Mouse (Mus musculus) adrenal gland, adult 10 weeks (tissue): ENCODE data around the gene Esrrg. TPM values are rescaled to one million over a fixed set of nuclear protein-coding genes. Genes with fewer than 3 reads are reported as not detected.

Experiments used
- polyA plus RNA-seq: library from polyadenylated mRNA; stranded (reverse); fragments of 350-450 nt; fragmentation: Illumina TruSeq; extraction: RNeasy Lipid Tissue Mini Kit (QIAGEN cat#74804); gene quantifications from one replicate; pipeline ENCODE4 v1.2.3, GENCODE M21; 2014; ENCODE audit warnings: low read depth, low replicate concordance

The Esrrg gene
- polyA plus RNA-seq = 37.0 TPM

DNA sequence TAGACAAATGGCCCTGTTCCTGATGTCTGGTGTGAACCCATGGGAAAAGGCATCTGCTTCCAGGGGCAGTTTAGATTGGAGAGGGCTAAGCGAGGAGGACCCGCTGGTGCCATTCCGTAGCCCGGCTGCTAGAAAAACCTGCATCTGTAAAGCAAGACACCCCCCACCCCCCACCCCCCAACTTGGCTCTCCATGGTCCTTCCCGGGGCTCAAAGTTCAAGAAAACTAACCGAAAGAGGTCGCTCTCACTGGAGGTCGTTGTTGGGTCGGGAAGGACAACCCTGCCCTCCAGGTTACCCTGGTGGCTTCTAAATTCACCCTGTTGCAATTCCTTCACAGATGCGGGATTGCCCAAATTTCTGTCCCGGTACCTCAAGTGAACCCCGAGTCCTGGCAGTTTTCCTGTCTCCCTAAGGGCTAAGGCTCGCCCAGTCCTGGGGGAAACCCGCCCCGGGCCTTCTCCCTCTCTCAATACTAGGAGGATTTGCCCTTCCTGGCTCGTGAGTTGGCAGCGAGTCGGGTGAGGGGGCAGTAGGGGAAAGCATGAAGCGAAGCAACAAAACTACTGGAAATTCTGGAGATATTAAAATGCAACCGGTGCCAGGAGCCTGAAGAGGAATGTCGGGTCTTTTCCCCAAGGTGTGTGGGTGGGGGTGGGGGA lies at the start of gene Esrrg:
Gene Esrrg, plus strand, starts transcription at position 531 of the 661 bp plus-strand sequence.

GRCm38 (mm10) chr1:188261903-188262682 lies 653.5 kb downstream of the Esrrg start, which contains the start of gene Ush2a:
Gene Ush2a (plus strand): TSS chr1:188262023.

